Mouse (Mus musculus): ENCODE measurements around the gene Olfr164. TPM values are rescaled to one million over a fixed set of nuclear protein-coding genes. Genes with fewer than 3 reads are reported as not detected.

Olfr164 gene
- total RNA-seq (2021): not detected

- DNase-seq: no peak
These were observed at the start of gene Olfr164 for GRCm38 (mm10) chr16:19313964-19314363. Gene Olfr164, minus strand, starts transcription at chr16:19314064.

DNA sequence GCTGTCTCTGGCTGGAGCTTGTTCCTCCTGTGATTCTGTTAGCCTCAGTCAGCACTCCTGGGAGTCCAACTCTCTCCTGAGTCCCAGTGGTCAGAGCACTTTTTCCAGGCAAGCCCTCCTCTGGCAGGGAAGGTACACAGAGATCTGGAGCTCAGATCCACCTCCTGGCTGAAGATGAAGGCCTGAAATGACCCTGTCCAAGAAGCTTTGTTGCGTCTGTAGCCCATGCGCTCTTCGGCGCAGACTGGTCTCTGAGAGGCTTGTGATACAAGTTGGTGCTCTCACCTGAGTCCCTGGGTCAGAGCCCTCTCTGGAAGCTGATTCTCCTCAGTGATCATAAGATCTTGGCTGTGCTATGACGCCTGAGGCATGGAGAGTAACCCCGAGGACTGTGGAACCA is 35.2 kb upstream of the Olfr164 start:
- no peak for DNase-seq

- DNase-seq: no peak
These were observed 50.6 kb downstream of the Olfr164 start for GRCm38 (mm10) chr16:19263235-19263634.

- no peak for DNase-seq
These were observed 53.1 kb downstream of the Olfr164 start for GRCm38 (mm10) chr16:19260780-19261179.

DNA sequence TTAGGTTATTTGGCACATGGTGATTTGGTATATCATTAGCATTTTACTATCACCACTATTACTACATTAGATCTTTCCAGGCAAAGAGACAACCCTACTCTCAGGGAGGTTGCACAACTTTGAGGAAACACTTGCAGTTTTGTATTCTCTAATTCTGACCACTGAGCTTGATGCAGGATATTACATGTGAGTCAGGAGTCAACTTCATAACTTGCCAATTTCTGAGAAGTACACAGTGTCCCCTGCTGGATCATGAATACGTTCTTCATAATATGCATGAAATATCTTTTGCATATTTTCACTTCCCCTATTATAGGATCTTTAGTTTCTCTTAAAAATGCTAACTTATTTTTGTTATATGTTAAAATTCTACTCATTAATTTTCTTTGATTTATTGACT is 68.0 kb downstream of the Olfr164 start:
- DNase-seq: no peak

DNA sequence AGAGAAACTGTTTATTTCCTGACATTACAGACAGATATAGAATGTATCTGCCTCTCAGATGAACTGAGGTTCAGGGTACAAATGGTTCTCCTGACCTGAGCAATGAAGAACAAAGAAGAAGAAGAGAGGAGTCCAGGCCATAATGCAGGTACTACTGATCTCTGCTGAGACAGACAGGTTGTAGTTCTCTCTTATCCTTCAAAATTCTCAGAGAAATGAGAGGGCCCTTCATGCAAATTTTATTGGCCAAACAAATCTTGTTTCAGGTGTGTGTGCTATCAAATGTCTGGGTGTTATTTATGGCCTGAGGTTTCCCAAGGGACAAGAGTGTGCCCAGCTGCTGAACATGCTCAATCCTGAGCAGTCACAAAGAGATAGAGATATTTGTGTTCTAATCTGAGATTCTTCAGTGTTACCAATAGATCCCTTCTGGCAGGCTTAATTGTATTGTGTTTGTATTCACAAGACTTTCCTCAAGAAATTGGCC is 72.3 kb downstream of the Olfr164 start:
- no peak for DNase-seq

GRCm38 (mm10) chr16:19240792-19241538 is 72.9 kb downstream of the Olfr164 start:
- DNase-seq: no peak

GRCm38 (mm10) chr16:19236719-19237118 is 77.1 kb downstream of the Olfr164 start:
- no peak for DNase-seq

Small RNA genes lying within 50 kb of the gene (microRNA-seq; reads per million reads assigned to microRNA genes)
- 0 reads per million in 2 experiments for gene Gm23612

Other genes starting within 250 kb of the Olfr164 start
- not detected for gene Olfr165, start 109.1 kb upstream of the Olfr164 start, total RNA-seq (2021)
- not detected for gene Olfr166, start 169.6 kb upstream of the Olfr164 start, total RNA-seq (2021)
- not detected for gene Olfr167, start 208.2 kb upstream of the Olfr164 start, total RNA-seq (2021)
- not detected for gene Olfr168, start 221.5 kb upstream of the Olfr164 start, total RNA-seq (2021)